Mouse (Mus musculus) embryonic fibroblast, embryonic 13.5 days (primary cell): Measurements from ENCODE around the gene Setd2. TPM values are rescaled to one million over a fixed set of nuclear protein-coding genes. Genes with fewer than 3 reads are reported as not detected.
A peak's percentile ranks its signal among the peaks of the same experiment; 100 is the strongest.

ENCODE experiments used
- H3K27ac ChIP-seq: 2 replicates; pipeline ENCODE4 v1.5.1; 2012; ENCODE audit warnings: low read length, control low read depth, inconsistent platforms; ENCODE audit not compliant: insufficient read depth
- H3K4me1 ChIP-seq: 2 replicates; pipeline ENCODE4 v1.6.1; 2011; ENCODE audit warnings: low read length; ENCODE audit not compliant: control insufficient read depth, insufficient read depth
- H3K4me3 ChIP-seq: 2 replicates; pipeline ENCODE4 v1.5.1; 2011; ENCODE audit warnings: mild to moderate bottlenecking, control low read depth, low read length; ENCODE audit not compliant: insufficient read depth
- CTCF ChIP-seq: IDR thresholded peaks from 2 replicates; pipeline ENCODE4 v1.5.1; 2011; ENCODE audit warnings: mild to moderate bottlenecking, control low read depth, low read length, moderate library complexity, borderline replicate concordance; ENCODE audit not compliant: insufficient read depth
- POLR2A ChIP-seq: IDR thresholded peaks from 2 replicates; pipeline ENCODE4 v1.6.1; 2011; ENCODE audit warnings: low read depth, mild to moderate bottlenecking, control low read depth, low read length, moderate library complexity
- polyA plus RNA-seq: library from polyadenylated mRNA; stranded (reverse); fragments of >200 nt; gene quantifications from 2 replicates; pipeline ENCODE4 v1.2.4, GENCODE M21; 2011; ENCODE audit warnings: low read depth; ENCODE audit not compliant: missing spikeins, insufficient read length

The Setd2 gene
- polyA plus RNA-seq, 1 experiment: 65.7 TPM

DNA sequence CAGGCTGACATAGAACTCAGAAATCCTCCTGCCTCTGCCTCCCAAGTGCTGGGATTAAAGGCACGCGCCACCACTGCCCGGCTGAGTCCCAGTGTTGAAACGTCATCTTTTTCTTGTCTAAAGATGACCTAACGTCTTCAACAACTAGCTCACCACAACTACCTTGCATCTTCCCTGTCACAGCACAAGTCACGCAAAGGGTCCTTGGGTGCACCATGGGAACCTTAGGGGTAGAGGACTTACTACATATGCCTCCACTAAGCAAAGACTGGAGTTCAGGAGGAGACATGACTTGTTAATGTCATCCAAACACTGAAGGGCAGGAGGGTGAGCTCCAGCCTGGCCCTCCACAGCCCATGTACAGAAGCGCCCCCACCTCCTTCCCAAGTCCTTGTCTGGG lies 88.3 kb downstream of the Setd2 start:
- H3K4me3 ChIP-seq: no peak overlapping the region
- TF ChIP-seq POLR2A (no peak), CTCF (no peak)
- peaks cover 3% of the 10 kb centered on the region; the same call in 1 of the 2 replicates for H3K4me1 ChIP-seq
- H3K27ac ChIP-seq: no peak overlapping the region

DNA sequence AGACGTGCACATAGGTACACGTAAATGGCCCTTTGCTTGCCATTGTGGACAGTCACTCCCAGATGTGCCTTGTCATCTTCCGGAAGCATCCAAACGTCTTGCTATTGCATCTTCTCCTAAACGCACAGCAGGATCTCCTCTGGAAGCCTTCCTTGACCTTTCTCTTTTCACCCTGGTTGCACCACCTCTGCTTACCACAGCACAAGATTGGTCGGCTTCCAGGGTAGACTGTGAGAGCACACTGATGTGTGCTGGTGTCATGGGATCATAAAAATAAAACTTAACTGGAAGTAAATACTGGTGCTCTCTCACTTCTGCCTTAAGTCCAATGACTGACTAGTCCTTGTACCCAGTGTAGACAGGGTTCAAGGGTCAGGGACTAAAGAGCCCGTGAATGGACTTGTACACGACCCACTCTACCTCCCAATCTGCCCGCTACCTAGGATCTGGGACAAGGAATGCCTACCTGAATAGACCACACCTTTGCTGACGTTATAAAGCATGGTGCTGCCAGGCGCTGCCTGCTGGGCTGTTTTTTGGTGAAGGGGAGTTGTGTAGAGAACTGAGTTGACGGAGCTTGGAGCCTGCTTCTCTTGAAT lies 90.3 kb downstream of the Setd2 start:
- H3K4me1 ChIP-seq: peaks cover 3% of the 10 kb centered on the region; the same call in 1 of the 2 replicates
- TF ChIP-seq POLR2A (no peak), CTCF (no peak)
- no peak overlapping the region for H3K27ac ChIP-seq
- H3K4me3 ChIP-seq: no peak overlapping the region

DNA sequence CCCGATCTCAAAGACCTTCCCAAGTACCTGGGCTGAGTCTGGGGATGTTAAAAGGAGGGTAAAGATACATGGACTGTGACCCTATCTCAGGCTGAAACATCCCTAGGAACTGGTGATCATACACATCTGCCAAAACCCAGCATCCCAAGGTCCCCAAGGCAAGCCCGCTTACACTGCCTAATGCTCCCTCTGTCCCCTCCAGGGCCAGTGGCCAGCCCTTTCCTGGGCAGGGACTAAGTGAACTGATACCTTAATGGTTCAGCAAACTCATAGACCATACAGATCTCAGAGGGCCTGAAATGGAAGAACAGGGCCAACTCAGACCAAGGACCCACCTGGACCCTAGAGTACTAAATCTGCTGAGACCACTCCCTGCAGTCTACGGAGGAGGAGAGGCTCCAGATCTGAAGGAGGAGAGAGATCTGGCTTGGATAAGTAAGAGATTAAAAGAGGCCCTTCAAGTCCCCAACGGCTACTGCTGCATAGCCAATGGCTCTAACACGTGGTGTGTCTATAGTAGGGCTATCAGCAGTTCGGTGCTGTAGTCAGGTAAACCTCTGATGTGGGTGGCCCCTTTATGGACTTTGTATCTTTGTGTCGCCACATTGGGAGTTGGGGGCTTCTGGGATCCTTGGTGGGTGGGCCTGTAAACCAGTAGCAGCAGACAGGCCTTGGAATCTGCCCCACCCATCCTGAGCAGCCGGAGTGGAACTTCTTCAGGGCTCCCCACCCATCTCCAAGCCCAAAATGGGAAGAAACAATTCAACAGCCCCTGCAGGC lies 91.2 kb downstream of the Setd2 start:
- Histone ChIP-seq H3K27ac (peak overlapping the region; percentile 58), H3K4me1 (peaks cover 3% of the 10 kb centered on the region; the same call in 1 of the 2 replicates), H3K4me3 (peak overlapping the region; percentile 61)
- TF ChIP-seq POLR2A (no peak), CTCF (no peak)

DNA sequence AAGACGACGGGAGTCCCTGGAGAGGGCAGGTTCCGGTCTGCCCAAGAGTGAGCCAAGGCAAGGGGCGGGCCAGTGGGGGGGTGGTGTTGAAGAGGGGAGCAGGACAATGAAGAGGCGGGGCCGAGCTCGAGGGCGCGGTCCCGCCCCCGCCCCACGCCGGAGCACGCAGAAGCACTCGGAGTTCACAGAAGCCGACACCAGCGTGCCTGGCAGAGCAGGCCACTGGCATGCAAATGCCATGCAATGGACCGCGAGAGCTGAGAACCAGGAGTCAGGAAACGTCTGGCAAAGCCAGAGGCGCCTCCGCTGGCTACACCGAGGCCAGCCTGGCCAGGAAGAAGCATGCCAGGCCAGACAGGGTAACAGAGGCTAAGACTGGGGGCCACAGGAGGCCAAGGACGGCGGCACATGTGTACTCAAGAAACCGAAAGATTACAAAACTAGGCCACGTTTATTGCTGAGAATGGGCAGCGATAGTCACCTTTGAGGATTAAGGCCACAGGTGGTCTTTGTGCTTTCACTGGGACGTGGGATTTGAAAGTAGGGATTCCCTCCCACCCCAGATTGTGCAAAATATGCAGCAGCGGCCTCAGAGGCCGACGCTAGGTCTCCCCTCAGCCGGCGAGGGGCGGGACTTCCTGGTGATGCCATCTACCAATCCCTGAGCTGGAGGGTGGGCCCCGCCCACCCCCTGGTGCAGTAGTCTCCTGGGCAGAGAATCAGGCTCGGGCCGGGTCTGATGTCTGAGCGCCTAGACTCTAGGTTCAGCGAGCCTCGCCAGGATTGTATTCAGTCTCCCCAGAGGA lies 92.2 kb downstream of the Setd2 start, which contains the start of gene Nradd:
Gene Nradd, minus strand, starts transcription at position 92 of the 806 bp plus-strand sequence.
- no peak for TF ChIP-seq CTCF
- TF ChIP-seq POLR2A: peak; percentile 93
- Histone ChIP-seq H3K27ac (peak within 1 kb of the TSS; percentile 86), H3K4me1 (peaks cover 3% of the 10 kb centered on the region; the same call in 1 of the 2 replicates), H3K4me3 (peak within 1 kb of the TSS; percentile 61)

DNA sequence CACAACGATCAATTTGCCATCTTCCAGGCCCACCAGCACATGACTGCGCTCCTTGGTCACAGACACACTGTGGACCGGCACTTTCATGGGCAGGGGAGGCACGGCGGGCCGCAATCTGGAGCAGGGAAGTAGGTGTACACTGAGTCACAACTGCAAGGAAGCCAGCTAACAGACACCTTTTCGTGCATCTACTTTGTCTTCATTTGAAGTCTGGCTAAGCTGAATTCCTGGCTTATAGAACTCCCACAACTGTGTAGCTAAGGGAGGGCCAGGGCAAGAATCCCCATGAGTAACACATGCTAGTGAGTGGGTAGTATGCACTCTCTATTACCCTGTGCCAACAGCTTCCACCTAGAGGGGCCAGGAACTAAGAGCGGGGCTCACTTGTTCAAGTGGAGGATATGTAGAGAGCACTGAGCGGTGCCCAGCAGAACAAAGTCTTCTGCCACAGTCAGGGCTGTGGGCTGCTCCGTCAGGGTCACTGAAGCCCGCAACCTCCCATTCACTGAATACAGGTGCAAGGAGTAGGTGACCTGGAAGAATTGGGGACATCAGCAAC lies 93.0 kb downstream of the Setd2 start:
- Histone ChIP-seq H3K4me3 (peak overlapping the region; percentile 27), H3K4me1 (peaks cover 3% of the 10 kb centered on the region; the same call in 1 of the 2 replicates), H3K27ac (peak overlapping the region; percentile 28)
- TF ChIP-seq CTCF (no peak), POLR2A (0 out of 2 replicates have a peak, but pooled peaks have one; percentile 27)

DNA sequence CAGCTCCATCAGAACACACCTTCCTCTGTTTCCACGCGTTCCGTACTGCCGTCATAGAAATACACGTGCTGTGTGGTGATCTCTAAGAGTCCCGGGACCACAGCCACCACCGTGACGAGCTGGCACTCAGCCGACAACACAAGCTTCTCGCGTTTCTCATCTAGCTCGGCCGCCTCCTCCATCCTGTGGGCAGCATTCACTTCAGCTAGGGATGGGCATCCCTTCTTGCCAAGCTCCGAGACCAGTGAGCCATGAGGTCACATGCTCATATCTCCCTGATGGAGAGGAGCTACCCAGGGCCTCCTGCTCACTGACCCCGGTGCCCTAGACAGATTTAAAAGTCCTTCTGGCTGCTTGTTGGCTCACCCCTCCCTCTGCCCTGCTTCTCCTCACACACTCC lies 97.8 kb downstream of the Setd2 start:
- TF ChIP-seq POLR2A (no peak), CTCF (no peak)
- Histone ChIP-seq H3K4me1 (no peaks in the 10 kb centered on the region), H3K4me3 (no peak overlapping the region), H3K27ac (no peak overlapping the region)

DNA sequence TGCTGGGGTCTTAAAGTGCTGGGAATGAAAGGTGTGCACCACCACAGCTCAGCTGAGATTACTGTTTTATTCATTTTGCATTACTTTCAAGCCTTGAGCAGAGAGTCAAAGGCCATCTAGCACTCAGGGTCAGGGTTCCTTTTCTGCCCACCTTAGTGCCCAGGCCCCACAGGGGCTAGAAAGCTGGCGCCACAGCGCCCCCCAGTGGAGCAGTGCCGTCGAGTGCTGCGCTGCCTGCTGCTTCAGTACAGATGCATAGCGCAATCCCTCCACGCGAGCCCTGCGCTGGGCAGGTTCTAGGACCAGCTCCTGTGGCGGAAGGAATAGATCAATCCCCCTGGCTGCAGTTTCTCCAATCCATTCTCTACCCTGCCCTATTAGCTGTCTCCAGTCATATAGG lies 98.8 kb downstream of the Setd2 start:
- Histone ChIP-seq H3K4me3 (no peak overlapping the region), H3K4me1 (no peaks in the 10 kb centered on the region), H3K27ac (no peak overlapping the region)
- peak; percentile 65; the same call in 1 of the 2 replicates for TF ChIP-seq CTCF
- TF ChIP-seq POLR2A: no peak

DNA sequence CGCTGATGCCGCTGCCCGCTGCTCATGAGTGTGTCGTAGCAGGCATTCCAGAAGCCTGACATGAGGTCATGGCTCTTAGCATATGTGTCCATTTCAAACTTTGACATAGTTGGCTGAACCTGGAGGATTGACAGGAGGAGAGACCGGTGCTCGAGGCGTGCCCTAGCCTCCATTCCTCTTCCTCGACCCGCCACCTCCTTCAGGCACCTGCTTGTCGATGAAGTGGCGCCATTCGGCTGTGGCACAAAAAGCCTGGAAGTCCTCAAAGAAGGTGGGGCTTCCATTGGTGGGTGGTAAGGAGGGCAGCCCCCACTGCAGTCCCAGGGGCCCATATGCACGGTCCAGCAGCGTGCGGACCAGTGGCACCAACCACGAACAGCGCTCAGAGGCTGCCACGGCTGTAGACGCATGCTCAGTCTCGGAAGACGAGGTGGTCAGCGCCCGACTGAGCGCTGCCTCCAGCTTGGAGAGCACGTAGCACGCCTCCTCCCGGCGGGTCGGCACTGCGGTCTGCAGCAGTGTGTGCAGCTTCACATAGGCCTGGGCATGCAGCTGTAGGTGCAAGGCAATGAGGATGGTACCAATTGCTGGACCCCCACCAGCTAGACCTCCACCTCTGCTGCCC lies 99.4 kb downstream of the Setd2 start:
- Histone ChIP-seq H3K4me1 (no peaks in the 10 kb centered on the region), H3K4me3 (no peak overlapping the region), H3K27ac (no peak overlapping the region)
- peak; percentile 69 for TF ChIP-seq CTCF
- no peak for TF ChIP-seq POLR2A

DNA sequence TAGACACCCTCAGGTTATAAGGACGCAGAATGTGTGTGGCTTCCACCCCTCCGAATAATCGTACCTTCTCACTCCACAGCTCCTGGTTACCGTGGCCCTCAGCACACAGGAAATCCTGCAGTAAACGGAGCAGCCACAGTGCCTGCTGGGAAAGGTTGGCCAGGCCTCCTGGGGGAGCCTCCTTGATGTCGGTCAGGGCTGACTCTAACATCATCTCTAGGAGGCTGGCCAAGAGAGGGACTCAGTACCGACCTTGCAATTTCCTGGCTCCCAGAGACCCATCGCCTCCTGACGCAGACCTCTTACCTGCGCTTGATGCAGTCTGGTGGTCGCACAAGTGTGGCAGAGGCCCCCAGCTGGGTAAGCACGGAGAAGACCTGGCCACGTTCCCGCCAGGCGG lies 100.3 kb downstream of the Setd2 start:
- H3K4me1 ChIP-seq: no peaks in the 10 kb centered on the region
- no peak overlapping the region for H3K4me3 ChIP-seq
- TF ChIP-seq CTCF: no peak
- TF ChIP-seq POLR2A: no peak
- H3K27ac ChIP-seq: no peak overlapping the region
